Mouse (Mus musculus): ENCODE results near the gene Hist1h3d. TPM values are rescaled to one million over a fixed set of nuclear protein-coding genes. Genes with fewer than 3 reads are reported as not detected.

Gene Hist1h3d
- polyA plus RNA-seq, 1 experiment from 2014 or later: 0.33 TPM

Other genes with a start within 250 kb of the Hist1h3d start
- 11.4 and 15.5 TPM in 2 replicates for gene Zfp322a, start 206.6 kb upstream of the Hist1h3d start, polyA plus RNA-seq (2021; fragmentation: Nextera tagmentation)
- 7.6 and 8.6 TPM in 2 replicates for gene Abt1, start 151.9 kb upstream of the Hist1h3d start, polyA plus RNA-seq (2021; fragmentation: Nextera tagmentation)
- 0.03 TPM in 1 of 2 replicates, not detected in the other for gene Btn1a1, start 109.9 kb upstream of the Hist1h3d start, polyA plus RNA-seq (2021; fragmentation: Nextera tagmentation)
- 0.49 and 0.70 TPM in 2 replicates for gene Btn2a2, start 86.9 kb upstream of the Hist1h3d start, polyA plus RNA-seq (2021; fragmentation: Nextera tagmentation)
- gene Hist1h4h, start 44.7 kb upstream of the Hist1h3d start, polyA plus RNA-seq (2021; fragmentation: Nextera tagmentation): 37.4 and 58.8 TPM in 2 replicates
- 0.54 TPM in 1 of 2 replicates, not detected in the other for gene Hist1h2af, start 41.9 kb upstream of the Hist1h3d start, polyA plus RNA-seq (2021; fragmentation: Nextera tagmentation)
- gene Hist1h3g, start 40.3 kb upstream of the Hist1h3d start, polyA plus RNA-seq (2021; fragmentation: Nextera tagmentation): not detected in 2 replicates
- 0.20 and 0.25 TPM in 2 replicates for gene Hist1h2bh, start 32.4 kb upstream of the Hist1h3d start, polyA plus RNA-seq (2021; fragmentation: Nextera tagmentation)
- 0.13 and 0.29 TPM in 2 replicates for gene Hist1h3f, start 31.7 kb upstream of the Hist1h3d start, polyA plus RNA-seq (2021; fragmentation: Nextera tagmentation)
- not detected in 2 replicates for gene Hist1h4f, start 24.1 kb upstream of the Hist1h3d start, polyA plus RNA-seq (2021; fragmentation: Nextera tagmentation)
- gene Hist1h1d, start 22.5 kb upstream of the Hist1h3d start, polyA plus RNA-seq (2021; fragmentation: Nextera tagmentation): 0.02 and 0.05 TPM in 2 replicates
- 0.88 and 1.3 TPM in 2 replicates for gene Hist1h3e, start 13.4 kb upstream of the Hist1h3d start, polyA plus RNA-seq (2021; fragmentation: Nextera tagmentation)
- 4.0 and 7.7 TPM in 2 replicates for gene Hist1h2ae, start 4.5 kb upstream of the Hist1h3d start, polyA plus RNA-seq (2021; fragmentation: Nextera tagmentation)
- gene Hist1h2bg, start 4.4 kb upstream of the Hist1h3d start, polyA plus RNA-seq (2021; fragmentation: Nextera tagmentation): 1.3 and 2.6 TPM in 2 replicates
- 0.73 TPM in 1 of 2 replicates, not detected in the other for gene Hist1h2bf, start 1.6 kb upstream of the Hist1h3d start, polyA plus RNA-seq (2021; fragmentation: Nextera tagmentation)
- 0.59 TPM in 1 of 2 replicates, not detected in the other for gene Hist1h2ad, start 1.4 kb upstream of the Hist1h3d start, polyA plus RNA-seq (2021; fragmentation: Nextera tagmentation)
- 6.4 and 8.7 TPM in 2 replicates for gene Hist1h4d, start 5.8 kb downstream of the Hist1h3d start, polyA plus RNA-seq (2021; fragmentation: Nextera tagmentation)
- gene Hist1h2be, start 45.4 kb downstream of the Hist1h3d start, polyA plus RNA-seq (2021; fragmentation: Nextera tagmentation): 3.2 TPM in 2 replicates
- gene Hist1h1e, start 46.8 kb downstream of the Hist1h3d start, polyA plus RNA-seq (2021; fragmentation: Nextera tagmentation): 7.8 and 10.6 TPM in 2 replicates
- gene Hist1h2ac, start 108.2 kb downstream of the Hist1h3d start, polyA plus RNA-seq (2021; fragmentation: Nextera tagmentation): 0.88 and 1.6 TPM in 2 replicates
- 101 and 115 TPM in 2 replicates for gene Hist1h2bc, start 108.4 kb downstream of the Hist1h3d start, polyA plus RNA-seq (2021; fragmentation: Nextera tagmentation)
- not detected in 2 replicates for gene Hist1h1t, start 120.1 kb downstream of the Hist1h3d start, polyA plus RNA-seq (2021; fragmentation: Nextera tagmentation)
- 2.1 and 4.0 TPM in 2 replicates for gene Hist1h4c, start 122.7 kb downstream of the Hist1h3d start, polyA plus RNA-seq (2021; fragmentation: Nextera tagmentation)
- 3.9 and 4.3 TPM in 2 replicates for gene Hfe, start 135.1 kb downstream of the Hist1h3d start, polyA plus RNA-seq (2021; fragmentation: Nextera tagmentation)
- 7.4 and 7.6 TPM in 2 replicates for gene Hist1h1c, start 163.0 kb downstream of the Hist1h3d start, polyA plus RNA-seq (2021; fragmentation: Nextera tagmentation)
- 0.53 TPM in 1 of 2 replicates, not detected in the other for gene Hist1h3c, start 169.8 kb downstream of the Hist1h3d start, polyA plus RNA-seq (2021; fragmentation: Nextera tagmentation)
- gene Hist1h2bb, start 171.0 kb downstream of the Hist1h3d start, polyA plus RNA-seq (2021; fragmentation: Nextera tagmentation): 0.45 TPM in 1 of 2 replicates, not detected in the other
- gene Hist1h2ab, start 175.4 kb downstream of the Hist1h3d start, polyA plus RNA-seq (2021; fragmentation: Nextera tagmentation): 2.6 and 2.8 TPM in 2 replicates
- 0.40 TPM in 1 of 2 replicates, not detected in the other for gene Hist1h3b, start 176.5 kb downstream of the Hist1h3d start, polyA plus RNA-seq (2021; fragmentation: Nextera tagmentation)
- not detected in 2 replicates for gene Hist1h4b, start 181.2 kb downstream of the Hist1h3d start, polyA plus RNA-seq (2021; fragmentation: Nextera tagmentation)
- gene Hist1h4a, start 185.5 kb downstream of the Hist1h3d start, polyA plus RNA-seq (2021; fragmentation: Nextera tagmentation): 0.47 TPM in 1 of 2 replicates, not detected in the other
- gene Hist1h3a, start 186.6 kb downstream of the Hist1h3d start, polyA plus RNA-seq (2021; fragmentation: Nextera tagmentation): not detected in 2 replicates
- not detected in 2 replicates for gene Hist1h1a, start 187.9 kb downstream of the Hist1h3d start, polyA plus RNA-seq (2021; fragmentation: Nextera tagmentation)
- gene Trim38, start 194.2 kb downstream of the Hist1h3d start, polyA plus RNA-seq (2021; fragmentation: Nextera tagmentation): not detected in 2 replicates
- gene Slc17a2, start 231.2 kb downstream of the Hist1h3d start, polyA plus RNA-seq (2021; fragmentation: Nextera tagmentation): not detected in 2 replicates